Mouse (Mus musculus): Measurements from ENCODE around the gene Dag1.

- TF ChIP-seq CTCF (IDR thresholded peaks at IDR 0.05; ENCODE audit: borderline replicate concordance, extremely low read depth, insufficient read depth, insufficient read length) (no peak), POLR2A (IDR thresholded peaks at IDR 0.05; ENCODE audit: borderline replicate concordance, extremely low read depth, insufficient read depth, insufficient read length, poor library complexity, severe bottlenecking) (no peak)
Observed at GRCm38 (mm10) chr9:108301853-108302252, 38.1 kb upstream of the Dag1 start.

Measured in brain, embryonic 14.5 days (tissue).